Mouse (Mus musculus) lung, postnatal 10 days (tissue): ENCODE data around the gene Nmur1.

Source experiments
- DNase-seq: peaks from one replicate; pipeline ENCODE4 v3.0.0; 2021

Gene Nmur1

DNA sequence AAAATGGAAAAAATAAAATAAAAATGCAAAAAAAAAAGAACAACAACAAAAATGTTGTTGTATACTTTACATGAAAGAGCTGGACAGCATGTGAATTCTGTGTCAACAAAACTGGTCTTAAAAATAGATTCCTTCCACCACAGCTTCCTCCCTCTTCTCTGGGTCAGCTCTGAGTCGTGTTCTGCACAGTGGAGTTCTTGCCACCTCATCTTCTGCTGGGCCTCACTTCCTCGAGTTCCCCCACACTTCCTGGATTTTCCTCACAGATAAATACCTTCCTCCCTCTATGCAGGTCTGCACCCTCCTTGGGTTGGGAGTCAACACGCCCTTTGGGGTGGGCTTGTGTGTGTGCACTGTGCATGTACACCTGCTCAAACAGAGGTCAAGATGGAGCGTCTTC lies 19.7 kb downstream of the Nmur1 start:
- DNase-seq = peak; percentile 23

DNA sequence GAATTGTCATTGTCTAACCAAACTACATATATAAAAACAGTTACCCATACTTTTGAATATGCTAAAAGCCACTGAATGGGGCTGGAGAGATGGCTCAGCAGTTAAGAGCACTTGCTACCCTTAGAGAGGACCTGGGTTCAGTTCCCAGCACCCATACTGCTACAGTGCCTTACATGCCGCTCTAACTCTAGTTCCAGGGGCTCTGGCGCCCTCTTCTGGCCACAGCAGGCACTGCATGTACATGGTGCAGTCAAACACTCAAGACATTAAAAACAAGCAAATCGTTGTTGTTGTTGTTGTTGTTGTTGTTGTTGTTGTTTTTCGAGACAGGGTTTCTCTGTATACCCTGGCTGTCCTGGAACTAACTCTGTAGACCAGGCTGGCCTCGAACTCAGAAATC lies 21.2 kb downstream of the Nmur1 start:
- DNase-seq = peak; percentile 41

- DNase-seq = no peak
Observed at GRCm38 (mm10) chr1:86400096-86400754, 25.8 kb downstream of the Nmur1 start.

GRCm38 (mm10) chr1:86399322-86399721 lies 26.7 kb downstream of the Nmur1 start:
- DNase-seq = no peak

- peak; percentile 34 for DNase-seq
Observed at GRCm38 (mm10) chr1:86398222-86398621, 27.8 kb downstream of the Nmur1 start.

DNA sequence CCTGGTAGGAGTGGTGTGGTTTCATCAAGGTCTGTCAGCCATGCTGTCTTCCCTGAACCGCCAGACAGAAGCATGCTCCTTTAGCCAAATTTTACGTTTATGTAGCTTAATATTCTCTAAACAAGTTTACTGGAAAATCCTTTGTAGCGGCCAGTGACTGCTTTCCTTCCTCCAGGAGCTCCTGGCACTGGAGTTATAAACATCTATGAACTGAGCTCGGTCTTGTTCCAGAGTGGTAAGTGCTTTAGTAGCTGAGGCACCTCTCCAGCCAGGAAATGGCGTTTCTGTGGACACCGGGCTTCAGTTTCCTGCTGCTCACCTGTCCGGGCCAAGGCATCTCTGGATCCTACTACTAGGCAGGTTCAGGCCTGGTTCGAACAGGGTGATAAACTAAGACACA lies 28.4 kb downstream of the Nmur1 start:
- peak; percentile 60 for DNase-seq

- DNase-seq = no peak
Observed at GRCm38 (mm10) chr1:86395897-86396296, 30.1 kb downstream of the Nmur1 start.

GRCm38 (mm10) chr1:86394246-86394645 lies 31.8 kb downstream of the Nmur1 start:
- no peak for DNase-seq

- no peak for DNase-seq
Observed at GRCm38 (mm10) chr1:86393219-86393618, 32.8 kb downstream of the Nmur1 start.

DNA sequence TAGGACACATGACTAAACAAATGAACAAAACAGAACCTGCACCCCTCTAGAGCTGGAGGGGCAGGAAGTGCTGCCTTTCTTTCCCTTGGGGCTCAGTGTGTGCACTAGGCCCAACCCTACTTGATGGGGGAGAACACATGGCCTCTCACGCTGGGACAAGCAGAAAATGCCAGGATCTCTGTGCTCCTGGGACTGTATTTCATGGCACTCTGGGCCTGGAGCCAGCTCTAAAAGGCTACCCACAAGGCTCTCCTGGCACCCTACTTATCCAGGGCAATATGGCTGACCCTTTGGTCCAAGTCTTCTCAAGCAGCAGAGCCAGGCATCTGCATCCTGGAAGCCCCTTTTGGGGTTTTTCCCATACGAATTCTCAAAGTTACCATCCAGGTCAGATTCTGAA lies 34.6 kb downstream of the Nmur1 start:
- DNase-seq = no peak

- DNase-seq = peak; percentile 81
Observed at GRCm38 (mm10) chr1:86389230-86389629, 36.8 kb downstream of the Nmur1 start.

GRCm38 (mm10) chr1:86381027-86381426 lies 45.0 kb downstream of the Nmur1 start:
- DNase-seq = peak; percentile 82

DNA sequence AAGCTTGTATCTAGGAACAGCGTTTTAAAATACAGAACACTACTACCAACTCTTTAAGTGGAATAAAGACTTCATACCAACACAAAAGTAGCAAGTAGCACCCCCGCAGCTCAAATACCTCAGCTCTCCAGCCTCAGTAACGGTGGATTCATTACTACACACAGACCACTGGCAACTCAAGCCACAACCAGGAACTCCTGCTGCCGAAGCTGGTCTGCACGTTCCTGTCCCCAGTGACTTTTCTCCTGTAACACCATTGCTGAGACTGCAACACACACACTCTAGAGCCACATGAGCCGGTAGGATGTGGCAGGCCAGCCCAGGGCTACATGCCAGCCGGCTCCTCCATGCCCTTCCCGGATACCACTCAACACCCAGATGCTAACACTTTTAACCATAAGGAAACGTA lies 46.9 kb downstream of the Nmur1 start:
- DNase-seq = no peak

- DNase-seq = no peak
Observed at GRCm38 (mm10) chr1:86378662-86379061, 47.4 kb downstream of the Nmur1 start.

- DNase-seq = no peak
Observed at GRCm38 (mm10) chr1:86376354-86376753, 49.7 kb downstream of the Nmur1 start.

DNA sequence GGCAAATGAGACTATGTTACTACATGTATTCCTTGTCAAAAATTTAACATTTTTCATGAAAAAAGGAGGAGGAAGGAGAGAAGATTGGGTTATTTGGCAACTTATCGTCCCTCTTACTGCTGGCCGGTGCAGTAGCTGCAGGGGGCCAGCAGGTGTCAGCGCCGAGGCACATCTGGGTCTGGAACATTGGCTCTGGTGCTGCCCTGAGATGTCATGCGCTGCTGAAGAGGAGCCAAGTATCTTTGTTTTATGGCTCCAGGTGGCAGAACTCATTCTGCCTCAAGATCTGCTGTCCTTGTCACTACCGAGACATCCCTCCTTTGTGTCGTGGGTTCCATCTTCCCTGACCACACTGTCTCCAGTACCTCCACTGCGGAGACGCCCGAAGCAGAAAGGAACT lies 54.0 kb downstream of the Nmur1 start:
- peak; percentile 77 for DNase-seq

DNA sequence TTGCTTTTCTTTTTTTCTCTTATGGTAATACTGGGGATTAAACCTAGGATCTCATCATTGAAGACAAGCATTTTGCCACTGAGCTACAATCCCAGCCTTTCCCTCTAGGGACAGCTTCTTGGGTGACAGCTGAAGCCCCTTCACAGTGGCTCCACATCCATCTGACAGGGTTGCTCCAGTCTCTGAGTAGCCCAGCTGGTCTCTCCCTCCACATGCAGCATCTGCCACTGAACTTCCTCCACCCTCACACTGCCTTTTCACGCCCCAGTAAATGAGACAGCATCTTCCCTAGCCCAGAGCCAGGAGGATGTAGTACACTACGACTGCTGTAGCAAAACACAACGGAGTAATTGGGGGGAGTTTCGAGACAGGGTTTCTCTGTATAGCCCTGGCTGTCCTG lies 57.9 kb downstream of the Nmur1 start:
- no peak for DNase-seq

DNA sequence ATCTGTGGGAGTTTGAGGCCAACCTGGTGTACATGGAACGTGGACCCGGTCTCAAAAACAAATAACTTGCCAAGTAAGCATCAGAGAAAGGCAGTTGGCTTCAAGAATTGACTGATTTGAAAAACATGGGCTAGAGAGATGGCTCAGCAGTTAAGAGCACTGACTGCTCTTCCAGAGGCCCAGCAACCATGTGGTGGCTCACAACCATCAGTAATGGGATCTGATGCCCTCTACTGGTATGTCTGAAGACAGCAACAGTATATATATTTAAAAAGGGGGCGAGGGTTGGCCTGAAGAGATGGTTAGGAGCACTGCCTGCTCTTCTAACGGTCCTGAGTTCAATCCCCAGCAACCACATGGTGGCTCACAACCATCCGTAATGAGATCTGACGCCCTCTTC lies 62.4 kb downstream of the Nmur1 start:
- DNase-seq = peak; percentile 32

GRCm38 (mm10) chr1:86361852-86362615 lies 64.0 kb downstream of the Nmur1 start:
- DNase-seq = no peak

GRCm38 (mm10) chr1:86360441-86360840 lies 65.6 kb downstream of the Nmur1 start:
- DNase-seq = no peak

- no peak for DNase-seq
Observed at GRCm38 (mm10) chr1:86359798-86360179, 66.2 kb downstream of the Nmur1 start.

GRCm38 (mm10) chr1:86358906-86359797 lies 66.9 kb downstream of the Nmur1 start, which contains the start of gene Ncl:
Gene Ncl, minus strand, starts transcription at chr1:86359400.
- peak; percentile 99 for DNase-seq

GRCm38 (mm10) chr1:86358229-86358905 lies 67.7 kb downstream of the Nmur1 start:
- no peak for DNase-seq
